Comparison of ENCODE assay signal across 10 mouse cellular contexts in the genomic region with DNA sequence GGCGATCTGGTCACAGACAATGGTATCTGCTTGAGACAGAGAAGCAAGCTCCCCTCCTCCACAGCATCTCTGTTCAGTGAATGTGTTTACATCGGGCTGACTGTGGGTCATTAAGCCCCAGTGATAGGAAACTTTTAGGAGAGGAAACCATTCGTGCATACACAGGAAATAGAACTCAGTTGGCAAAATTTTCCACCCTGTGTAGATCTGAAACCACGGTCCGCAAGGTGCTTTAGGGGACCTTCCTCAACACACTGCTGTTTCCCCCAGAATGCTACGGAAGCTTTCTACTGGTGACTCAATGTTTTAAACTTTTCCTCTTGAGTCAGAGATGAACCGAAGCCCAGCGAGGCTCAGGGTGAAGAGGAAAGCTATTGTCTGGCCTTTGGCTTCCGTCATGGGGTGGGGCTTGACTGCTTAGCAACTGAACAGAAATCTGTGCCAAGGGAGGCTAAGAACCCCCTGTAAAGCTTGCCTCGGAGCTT. TPM values are rescaled to one million over a fixed set of nuclear protein-coding genes. Genes with fewer than 3 reads are reported as not detected.
DNase-seq lines count a peak whose midpoint lies in the region; ATAC-seq and TF ChIP-seq lines count a peak whose summit lies in the region.
"Had no signal": no experiment of that assay in that cellular context is flagged by ENCODE, and none has a peak within 500 bp of the region (broad histone marks: within the 10 kb centered on the region; RNA-seq: fewer than 3 reads in every experiment).

No protein-coding gene starts in this region.

- H3K4me1 ChIP-seq in forebrain, postnatal 0 days (ENCODE audit: insufficient read depth), result peaks cover 23% of the 10 kb centered on the region
- H3K4me1 ChIP-seq in hindbrain, embryonic 12.5 days, result peaks cover 54% of the 10 kb centered on the region

- no peak overlapping the region for H3K9ac ChIP-seq in forebrain, postnatal 0 days
- H3K9ac ChIP-seq in hindbrain, embryonic 12.5 days, result no peak overlapping the region

- no peaks in the 10 kb centered on the region for H3K27me3 ChIP-seq in forebrain, postnatal 0 days (ENCODE audit: insufficient read depth, low read length)
- peaks cover 8% of the 10 kb centered on the region; the same call in 1 of the 2 replicates for H3K27me3 ChIP-seq in hindbrain, embryonic 12.5 days

- H3K9me3 ChIP-seq in forebrain, postnatal 0 days (ENCODE audit: low read length), result no peaks in the 10 kb centered on the region
- no peaks in the 10 kb centered on the region for H3K9me3 ChIP-seq in hindbrain, embryonic 12.5 days (replicated peaks)

- WGBS in forebrain, postnatal 0 days, result 27% methylated on average over 10 of the region's 10 CpGs
- 48% methylated on average over 10 of the region's 10 CpGs for WGBS in hindbrain, embryonic 12.5 days

- H3K4me2 ChIP-seq in forebrain, postnatal 0 days (ENCODE audit: low read depth), result no peak overlapping the region
- H3K4me2 ChIP-seq in hindbrain, embryonic 12.5 days (replicated peaks), result no peak overlapping the region

- no peaks in the 10 kb centered on the region for H3K36me3 ChIP-seq in forebrain, postnatal 0 days (ENCODE audit: insufficient read depth)
- no peaks in the 10 kb centered on the region for H3K36me3 ChIP-seq in hindbrain, embryonic 12.5 days

- no peak for ATAC-seq in forebrain, postnatal 0 days
- ATAC-seq in hindbrain, embryonic 12.5 days (ENCODE audit: low FRiP score), result no peak

- peak; percentile 13 for DNase-seq in ovary, adult 18-20 months (ENCODE audit: low spot score)
- DNase-seq in ovary, postnatal 10 days (ENCODE audit: low spot score), result no peak
- DNase-seq in ZHBTc4 (ENCODE audit: low read depth, low spot score), result peak; percentile 27
- DNase-seq in forebrain, postnatal 0 days, result peak; percentile 63
- peak; percentile 30 to 66 for DNase-seq in lung, adult 18-20 months
- peak; percentile 26 for DNase-seq in ovary, postnatal 14 days (ENCODE audit: low spot score)
- DNase-seq in urinary bladder, postnatal 10 days (ENCODE audit: low spot score), result no peak

- H3K4me3 ChIP-seq in forebrain, postnatal 0 days (ENCODE audit: low read depth, low read length), result no peak overlapping the region
- no peak overlapping the region for H3K4me3 ChIP-seq in hindbrain, embryonic 12.5 days

- TF ChIP-seq CTCF in forebrain, postnatal 0 days (IDR thresholded peaks at IDR 0.05; ENCODE audit: low read depth), result no peak

- no peak overlapping the region for H3K27ac ChIP-seq in forebrain, postnatal 0 days (ENCODE audit: low read depth, low read length)
- peak overlapping the region; percentile 53; the same call in 1 of the 2 replicates for H3K27ac ChIP-seq in hindbrain, embryonic 12.5 days
- H3K27ac ChIP-seq: macrophage had no signal

RNA-seq across cellular contexts. Expression of a gene that starts 2.0 kb away (rescaled TPM):
- 0.15 and 0.38 TPM in 2 replicates for total RNA-seq in forebrain, postnatal 0 days (2014; rRNA removed)
- 0.45 and 0.84 TPM in 2 replicates for polyA plus RNA-seq in forebrain, postnatal 0 days (2015; fragmentation: Nextera tagmentation; extraction: Ambion mirVana)
- polyA plus RNA-seq in hindbrain, embryonic 12.5 days (2016; fragmentation: Nextera tagmentation; extraction: Ambion mirVana), result not detected in 2 replicates
- polyA plus RNA-seq: embryonic facial prominence, embryonic 11.5 days; macrophage had no signal

Comparison
In these comparisons a context has a peak if more than half of its experiments do, and no peak if none do; other contexts are left out.
1. DNase-seq: peak in ovary, adult 18-20 months (single experiment), ZHBTc4 (single experiment), forebrain, postnatal 0 days (single experiment), lung, adult 18-20 months (2 of 2) and ovary, postnatal 14 days (single experiment); none in ovary, postnatal 10 days (single experiment) and urinary bladder, postnatal 10 days (single experiment).